Mouse (Mus musculus): ENCODE measurements around the gene Lsm12. TPM values are rescaled to one million over a fixed set of nuclear protein-coding genes. Genes with fewer than 3 reads are reported as not detected.

Lsm12 gene
- polyA plus RNA-seq, 1 experiment from 2014 or later: 98.4 TPM

- peaks cover 4% of the 10 kb centered on the region for H3K27me3 ChIP-seq (replicated peaks; ENCODE audit: control insufficient read depth, insufficient read depth, low read length)
- peaks cover 4% of the 10 kb centered on the region; the same call in 1 of the 2 replicates for H3K4me1 ChIP-seq (ENCODE audit: control insufficient read depth, insufficient read depth, low read length)
- under 1% methylated on average over 18 of the region's 18 CpGs for WGBS
- ATAC-seq (ENCODE audit: low read depth) (peak; percentile 69), DNase-seq (ENCODE audit: low spot score) (peak; percentile 86)
- H3K27ac ChIP-seq (replicated peaks; ENCODE audit: low read depth, low read length): no peak overlapping the region
- peak overlapping the region; percentile 51 for H3K9ac ChIP-seq (ENCODE audit: low read depth, low read length)
- peak overlapping the region; percentile 61 for H3K4me2 ChIP-seq (ENCODE audit: low read depth, low read length)
- H3K9me3 ChIP-seq (ENCODE audit: control insufficient read depth, low read length): no peaks in the 10 kb centered on the region
- peak overlapping the region; percentile 29 for H3K4me3 ChIP-seq (ENCODE audit: low read depth, low read length)
- H3K36me3 ChIP-seq (ENCODE audit: control insufficient read depth, insufficient read depth, low read length): no peaks in the 10 kb centered on the region
Observed at GRCm38 (mm10) chr11:102138447-102138740, 46.7 kb downstream of the Lsm12 start.

- 43% methylated on average over 13 of the region's 13 CpGs for WGBS
- H3K27me3 ChIP-seq (replicated peaks; ENCODE audit: control insufficient read depth, insufficient read depth, low read length): no peaks in the 10 kb centered on the region
- ATAC-seq (ENCODE audit: low read depth): peak; percentile 24; the same call in 1 of the 2 replicates
Observed at GRCm38 (mm10) chr11:102137625-102138446, 47.3 kb downstream of the Lsm12 start.

GRCm38 (mm10) chr11:102134516-102134915 is 50.6 kb downstream of the Lsm12 start:
- Histone ChIP-seq H3K9me3 (ENCODE audit: control insufficient read depth, low read length) (no peaks in the 10 kb centered on the region), H3K4me1 (ENCODE audit: control insufficient read depth, insufficient read depth, low read length) (peaks cover 4% of the 10 kb centered on the region; the same call in 1 of the 2 replicates), H3K36me3 (ENCODE audit: control insufficient read depth, insufficient read depth, low read length) (no peaks in the 10 kb centered on the region), H3K4me2 (ENCODE audit: low read depth, low read length) (no peak overlapping the region), H3K27me3 (replicated peaks; ENCODE audit: control insufficient read depth, insufficient read depth, low read length) (no peaks in the 10 kb centered on the region), H3K27ac (replicated peaks; ENCODE audit: low read depth, low read length) (no peak overlapping the region), H3K4me3 (ENCODE audit: low read depth, low read length) (no peak overlapping the region), H3K9ac (ENCODE audit: low read depth, low read length) (no peak overlapping the region; the same call in 1 of the 2 replicates)
- ATAC-seq (ENCODE audit: low read depth): no peak
- DNase-seq (ENCODE audit: low spot score): peak; percentile 56
- 22% methylated on average over 4 of the region's 4 CpGs for WGBS

More at GRCm38 (mm10) chr11:102137625-102138446, 47.3 kb downstream of the Lsm12 start:
- Histone ChIP-seq H3K4me1 (ENCODE audit: control insufficient read depth, insufficient read depth, low read length) (peaks cover 4% of the 10 kb centered on the region; the same call in 1 of the 2 replicates), H3K9me3 (ENCODE audit: control insufficient read depth, low read length) (no peaks in the 10 kb centered on the region), H3K9ac (ENCODE audit: low read depth, low read length) (peak overlapping the region; percentile 51), H3K27ac (replicated peaks; ENCODE audit: low read depth, low read length) (no peak overlapping the region), H3K4me2 (ENCODE audit: low read depth, low read length) (peak overlapping the region; percentile 61), H3K36me3 (ENCODE audit: control insufficient read depth, insufficient read depth, low read length) (no peaks in the 10 kb centered on the region), H3K4me3 (ENCODE audit: low read depth, low read length) (peak overlapping the region; percentile 29)
- DNase-seq (ENCODE audit: low spot score): no peak

GRCm38 (mm10) chr11:102117386-102117785 is 67.7 kb downstream of the Lsm12 start:
- H3K36me3 ChIP-seq (ENCODE audit: control insufficient read depth, insufficient read depth, low read length): no peaks in the 10 kb centered on the region
- no peak overlapping the region for H3K9ac ChIP-seq (ENCODE audit: low read depth, low read length)
- no peaks in the 10 kb centered on the region for H3K27me3 ChIP-seq (replicated peaks; ENCODE audit: control insufficient read depth, insufficient read depth, low read length)
- no peak overlapping the region for H3K4me3 ChIP-seq (ENCODE audit: low read depth, low read length)
- no peak overlapping the region for H3K27ac ChIP-seq (replicated peaks; ENCODE audit: low read depth, low read length)
- WGBS: 82% methylated on average over 6 of the region's 6 CpGs
- H3K9me3 ChIP-seq (ENCODE audit: control insufficient read depth, low read length): no peaks in the 10 kb centered on the region
- no peak overlapping the region for H3K4me2 ChIP-seq (ENCODE audit: low read depth, low read length)
- no peak for DNase-seq (ENCODE audit: low spot score)
- no peaks in the 10 kb centered on the region for H3K4me1 ChIP-seq (ENCODE audit: control insufficient read depth, insufficient read depth, low read length)
- no peak for ATAC-seq (ENCODE audit: low read depth)

GRCm38 (mm10) chr11:102116241-102116640 is 68.9 kb downstream of the Lsm12 start:
- Histone ChIP-seq H3K9ac (ENCODE audit: low read depth, low read length) (no peak overlapping the region), H3K4me2 (ENCODE audit: low read depth, low read length) (no peak overlapping the region), H3K9me3 (ENCODE audit: control insufficient read depth, low read length) (no peaks in the 10 kb centered on the region), H3K36me3 (ENCODE audit: control insufficient read depth, insufficient read depth, low read length) (no peaks in the 10 kb centered on the region), H3K4me3 (ENCODE audit: low read depth, low read length) (no peak overlapping the region), H3K27me3 (replicated peaks; ENCODE audit: control insufficient read depth, insufficient read depth, low read length) (no peaks in the 10 kb centered on the region), H3K4me1 (ENCODE audit: control insufficient read depth, insufficient read depth, low read length) (no peaks in the 10 kb centered on the region), H3K27ac (replicated peaks; ENCODE audit: low read depth, low read length) (no peak overlapping the region)
- WGBS: 78% methylated on average over 8 of the region's 8 CpGs
- ATAC-seq (ENCODE audit: low read depth) (no peak), DNase-seq (ENCODE audit: low spot score) (no peak)

Small RNA genes lying within 50 kb of the gene (microRNA-seq; reads per million reads assigned to microRNA genes)
- 1.5 reads per million for gene Mir8101 (ENCODE audit: borderline number of aligned reads)

Other genes with a start within 250 kb of the Lsm12 start
- gene Sost, start 218.3 kb downstream of the Lsm12 start, polyA plus RNA-seq (2014; fragmentation: Nextera tagmentation; extraction: Ambion mirVana): not detected in 2 replicates
- not detected in 2 replicates for gene Cfap97d1, start 201.0 kb downstream of the Lsm12 start, polyA plus RNA-seq (2014; fragmentation: Nextera tagmentation; extraction: Ambion mirVana)
- 33.3 and 38.3 TPM in 2 replicates for gene Dusp3, start 198.3 kb downstream of the Lsm12 start, polyA plus RNA-seq (2014; fragmentation: Nextera tagmentation; extraction: Ambion mirVana)
- 6.3 and 6.4 TPM in 2 replicates for gene Mpp3, start 156.8 kb downstream of the Lsm12 start, polyA plus RNA-seq (2014; fragmentation: Nextera tagmentation; extraction: Ambion mirVana)
- 0.70 and 0.85 TPM in 2 replicates for gene Cd300lg, start 143.8 kb downstream of the Lsm12 start, polyA plus RNA-seq (2014; fragmentation: Nextera tagmentation; extraction: Ambion mirVana)
- gene Mpp2, start 96.8 kb downstream of the Lsm12 start, polyA plus RNA-seq (2014; fragmentation: Nextera tagmentation; extraction: Ambion mirVana): 7.6 and 8.4 TPM in 2 replicates
- not detected in 2 replicates for gene Ppy, start 84.0 kb downstream of the Lsm12 start, polyA plus RNA-seq (2014; fragmentation: Nextera tagmentation; extraction: Ambion mirVana)
- gene Pyy, start 77.5 kb downstream of the Lsm12 start, polyA plus RNA-seq (2014; fragmentation: Nextera tagmentation; extraction: Ambion mirVana): 0.58 and 0.90 TPM in 2 replicates
- 0.28 and 0.49 TPM in 2 replicates for gene Nags, start 39.8 kb downstream of the Lsm12 start, polyA plus RNA-seq (2014; fragmentation: Nextera tagmentation; extraction: Ambion mirVana)
- gene Tmem101, start 28.9 kb downstream of the Lsm12 start, polyA plus RNA-seq (2014; fragmentation: Nextera tagmentation; extraction: Ambion mirVana): 30.0 and 31.1 TPM in 2 replicates
- gene G6pc3, start 4.3 kb upstream of the Lsm12 start, polyA plus RNA-seq (2014; fragmentation: Nextera tagmentation; extraction: Ambion mirVana): 27.9 and 29.3 TPM in 2 replicates
- 44.0 and 47.2 TPM in 2 replicates for gene Hdac5, start 44.9 kb upstream of the Lsm12 start, polyA plus RNA-seq (2014; fragmentation: Nextera tagmentation; extraction: Ambion mirVana)
- 11.7 and 12.6 TPM in 2 replicates for gene BC030867, start 63.6 kb upstream of the Lsm12 start, polyA plus RNA-seq (2014; fragmentation: Nextera tagmentation; extraction: Ambion mirVana)
- gene Asb16, start 83.4 kb upstream of the Lsm12 start, polyA plus RNA-seq (2014; fragmentation: Nextera tagmentation; extraction: Ambion mirVana): 0.25 and 0.33 TPM in 2 replicates
- gene Tmub2, start 99.6 kb upstream of the Lsm12 start, polyA plus RNA-seq (2014; fragmentation: Nextera tagmentation; extraction: Ambion mirVana): 49.8 and 55.9 TPM in 2 replicates
- 19.5 and 20.8 TPM in 2 replicates for gene Atxn7l3, start 111.3 kb upstream of the Lsm12 start, polyA plus RNA-seq (2014; fragmentation: Nextera tagmentation; extraction: Ambion mirVana)
- gene Ubtf, start 134.4 kb upstream of the Lsm12 start, polyA plus RNA-seq (2014; fragmentation: Nextera tagmentation; extraction: Ambion mirVana): 73.3 and 83.9 TPM in 2 replicates
- 6.0 and 6.8 TPM in 2 replicates for gene Slc4a1, start 180.9 kb upstream of the Lsm12 start, polyA plus RNA-seq (2014; fragmentation: Nextera tagmentation; extraction: Ambion mirVana)
- 7.1 and 7.8 TPM in 2 replicates for gene Rundc3a, start 208.1 kb upstream of the Lsm12 start, polyA plus RNA-seq (2014; fragmentation: Nextera tagmentation; extraction: Ambion mirVana)
- gene Slc25a39, start 222.7 kb upstream of the Lsm12 start, polyA plus RNA-seq (2014; fragmentation: Nextera tagmentation; extraction: Ambion mirVana): 190 and 194 TPM in 2 replicates
- 121 and 129 TPM in 2 replicates for gene Grn, start 245.0 kb upstream of the Lsm12 start, polyA plus RNA-seq (2014; fragmentation: Nextera tagmentation; extraction: Ambion mirVana)

Data from embryonic facial prominence, embryonic 14.5 days (tissue).